Mouse (Mus musculus) MEL-GATA-1-ER (cell line): ENCODE data around the gene Gps2.
"Not testable (repeated sequence)": the region's sequence is repeated elsewhere in the genome, so short reads cannot be mapped to it uniquely, and the experiment has no call there.

Experiments used
- DNase-seq: peaks from one replicate; pipeline ENCODE4 v3.0.0-alpha.2; 2012; ENCODE audit warnings: low read depth; ENCODE audit errors: extremely low read depth

The Gps2 gene

DNA sequence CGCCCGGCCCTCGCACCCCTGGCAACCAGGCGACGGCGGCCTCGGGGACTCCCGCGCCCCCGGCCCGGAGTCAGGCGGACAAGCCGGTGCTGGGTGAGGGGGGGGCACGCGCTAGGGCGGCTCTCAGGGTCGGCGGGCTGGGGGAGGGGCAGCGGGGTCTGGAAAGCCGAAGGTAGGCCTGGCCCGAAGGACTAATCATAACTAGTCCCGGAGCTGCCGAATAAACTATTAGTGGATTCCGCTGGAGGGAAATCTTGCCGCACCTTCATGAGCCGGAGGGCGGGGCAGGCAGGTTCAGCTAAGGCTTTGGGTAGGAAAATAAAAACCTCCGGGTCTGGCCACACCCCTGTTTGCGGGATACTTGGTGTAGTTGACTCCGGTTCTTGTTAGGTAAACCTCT is 22.5 kb downstream of the Gps2 start:
- DNase-seq = no peak

DNA sequence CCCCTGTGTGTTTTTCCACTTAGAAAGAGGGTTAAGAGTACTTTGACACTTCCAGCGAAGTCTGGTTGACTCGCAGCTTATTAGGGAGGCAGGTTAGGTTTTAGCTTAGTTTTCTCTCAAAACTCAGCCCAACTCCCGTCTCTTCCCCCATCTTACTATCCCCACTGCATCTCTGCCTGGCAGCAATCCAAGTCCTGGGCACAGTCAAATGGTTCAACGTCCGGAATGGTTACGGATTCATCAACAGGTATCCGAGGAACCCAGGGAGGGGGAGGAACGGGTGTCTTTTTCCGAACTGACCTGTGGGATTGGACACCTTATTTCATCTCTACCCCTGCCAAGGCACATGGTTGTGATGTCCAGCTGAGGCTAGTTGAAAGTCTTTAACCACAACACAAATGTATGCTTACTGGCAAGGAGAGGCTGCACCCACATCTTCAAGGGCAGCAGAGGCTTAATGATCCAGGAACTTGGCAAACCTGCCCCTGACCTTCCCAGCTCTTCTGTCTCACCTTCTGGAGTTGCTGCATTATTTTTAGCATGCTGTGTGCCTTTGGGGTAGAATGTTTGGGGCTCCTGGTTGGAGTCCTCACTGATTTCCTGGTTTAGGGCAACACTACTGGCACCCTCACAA is 23.1 kb downstream of the Gps2 start:
- no peak for DNase-seq

DNA sequence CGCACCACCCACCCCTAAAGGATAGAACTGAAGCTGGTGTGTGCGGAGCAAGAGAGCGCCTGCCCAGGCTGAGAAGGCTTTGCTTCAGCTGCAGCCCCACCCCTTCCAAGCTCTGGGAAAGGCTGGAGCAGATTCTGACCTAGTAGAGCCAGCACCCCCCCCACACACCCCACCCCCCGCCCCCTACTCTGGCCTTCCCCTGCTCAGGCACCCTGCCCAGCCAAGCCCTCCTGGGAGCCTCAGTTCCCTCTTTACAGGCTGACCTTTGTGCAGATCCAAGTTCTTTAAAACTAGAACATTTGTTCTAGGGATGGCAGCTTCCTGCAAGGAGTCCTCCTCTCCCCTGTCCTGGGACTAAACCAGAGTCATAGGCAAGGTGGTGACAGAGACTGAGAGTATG is 23.7 kb downstream of the Gps2 start:
- no peak for DNase-seq

DNA sequence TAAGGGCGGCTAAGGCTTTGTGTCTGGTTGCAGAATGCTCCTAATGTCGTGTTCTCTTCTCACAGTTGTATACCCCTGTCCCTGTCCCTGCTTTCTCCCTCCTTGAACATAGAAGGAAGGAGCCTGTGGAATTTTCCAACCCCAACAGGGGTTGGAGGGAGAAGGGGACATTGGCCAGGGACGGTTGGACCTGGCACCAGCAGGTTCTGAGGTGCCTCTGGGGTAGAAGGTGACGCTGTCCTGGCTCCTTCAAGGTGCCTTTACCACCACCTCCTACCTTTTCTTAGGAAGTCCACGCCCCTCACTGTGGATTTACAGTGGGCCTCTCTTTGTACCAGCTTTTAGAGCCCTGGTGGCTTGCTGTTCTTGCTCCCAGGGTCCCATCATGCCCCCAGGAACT is 24.1 kb downstream of the Gps2 start:
- DNase-seq = no peak

DNA sequence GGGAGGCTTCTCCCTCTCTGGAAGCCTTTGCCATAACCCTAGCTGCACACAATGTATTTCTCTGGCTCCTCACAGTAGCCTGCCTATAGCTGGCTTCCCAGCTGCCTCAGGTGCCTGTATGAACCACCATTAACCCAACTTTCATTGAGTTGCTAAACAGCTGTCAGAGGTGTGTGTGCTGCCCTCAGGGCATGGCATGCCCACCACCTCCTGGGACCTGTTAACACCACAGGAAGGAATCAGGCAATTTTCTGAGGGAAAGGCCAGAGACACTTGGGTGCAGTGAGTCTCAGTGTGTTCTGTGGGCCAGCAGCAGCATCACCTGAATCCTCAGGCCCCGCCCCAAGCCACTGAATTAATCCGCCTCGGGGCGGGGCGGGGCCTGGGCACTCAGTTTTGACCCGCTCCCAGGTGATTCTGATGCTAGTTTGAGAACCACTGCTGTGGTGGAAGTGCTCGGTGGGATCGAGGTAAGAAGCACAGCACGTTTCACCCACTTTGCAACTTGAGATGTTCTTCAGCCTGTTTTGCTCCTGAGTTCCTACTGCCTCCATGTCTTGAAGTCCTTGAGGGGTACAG is 24.8 kb downstream of the Gps2 start:
- no peak for DNase-seq

DNA sequence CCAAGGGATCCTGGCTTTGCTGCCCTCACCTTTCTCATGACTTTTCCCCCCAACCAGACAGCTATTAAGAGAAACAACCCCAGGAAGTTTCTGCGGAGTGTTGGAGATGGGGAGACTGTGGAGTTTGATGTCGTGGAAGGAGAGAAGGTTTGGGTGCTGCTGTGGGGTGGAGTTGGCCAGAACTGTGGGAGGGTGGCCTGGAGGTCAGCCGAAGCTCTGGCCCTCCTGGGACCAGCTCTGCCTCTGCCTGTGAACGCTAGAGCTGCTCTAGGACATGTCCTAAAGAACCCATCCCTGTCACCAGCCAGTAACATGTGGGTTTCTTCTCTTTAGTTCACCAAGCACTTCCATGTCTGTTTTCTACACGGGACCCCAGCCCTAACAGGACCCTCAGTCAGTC is 25.5 kb downstream of the Gps2 start:
- no peak for DNase-seq

DNA sequence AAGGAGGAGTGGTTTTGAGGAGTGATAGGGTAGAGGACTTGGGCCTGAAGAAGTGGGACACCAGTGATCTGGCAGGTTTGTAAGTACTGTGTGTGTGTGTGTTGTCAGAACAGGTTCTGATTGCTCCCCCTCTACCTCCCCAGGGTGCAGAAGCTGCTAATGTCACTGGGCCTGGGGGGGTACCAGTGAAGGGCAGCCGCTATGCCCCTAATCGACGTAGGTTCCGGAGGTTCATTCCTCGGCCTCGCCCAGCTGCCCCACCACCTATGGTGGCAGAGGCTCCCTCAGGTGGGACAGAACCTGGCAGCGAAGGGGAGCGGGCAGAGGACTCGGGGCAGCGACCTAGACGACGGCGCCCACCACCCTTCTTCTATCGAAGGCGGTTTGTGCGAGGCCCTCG is 26.0 kb downstream of the Gps2 start:
- DNase-seq = no peak

DNA sequence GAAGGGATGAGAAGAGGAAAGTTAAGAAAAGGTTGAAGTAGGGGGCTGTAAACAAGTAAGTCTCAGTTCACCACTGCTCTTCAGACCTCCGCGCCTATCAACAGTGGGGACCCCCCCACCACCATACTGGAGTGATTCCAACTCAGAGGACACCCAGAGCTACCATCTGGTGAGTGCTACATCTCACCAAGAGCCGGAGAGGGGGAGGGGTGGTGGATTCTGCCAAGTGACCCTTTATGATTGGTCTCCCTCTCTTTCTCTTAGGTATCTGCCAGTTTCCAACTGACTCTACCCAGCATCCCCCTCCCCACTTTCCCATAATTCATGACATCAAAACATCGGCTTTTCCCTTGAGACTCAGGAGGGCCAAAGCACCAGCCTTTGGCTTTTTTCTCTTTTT is 27.3 kb downstream of the Gps2 start:
- no peak for DNase-seq

DNA sequence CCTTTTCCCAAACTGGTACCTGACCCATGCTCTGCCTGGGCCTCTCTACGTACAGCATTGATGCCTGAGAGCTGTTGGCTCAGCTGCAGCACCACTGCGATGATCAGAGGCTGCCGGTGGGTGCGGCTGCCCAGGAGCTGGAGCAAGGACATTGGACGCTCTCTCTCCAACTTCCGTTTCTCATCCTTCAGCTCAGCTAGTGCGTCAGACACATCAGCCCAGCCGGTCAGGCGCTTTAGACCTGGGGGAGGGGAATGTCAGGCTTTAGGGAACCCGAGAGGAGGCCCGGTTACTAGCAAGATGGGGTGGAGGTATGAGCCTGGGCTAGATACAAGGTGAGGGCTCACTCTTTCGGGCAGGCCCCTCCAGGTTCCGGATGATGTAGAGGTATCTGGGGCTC is 31.5 kb downstream of the Gps2 start:
- no peak for DNase-seq

DNA sequence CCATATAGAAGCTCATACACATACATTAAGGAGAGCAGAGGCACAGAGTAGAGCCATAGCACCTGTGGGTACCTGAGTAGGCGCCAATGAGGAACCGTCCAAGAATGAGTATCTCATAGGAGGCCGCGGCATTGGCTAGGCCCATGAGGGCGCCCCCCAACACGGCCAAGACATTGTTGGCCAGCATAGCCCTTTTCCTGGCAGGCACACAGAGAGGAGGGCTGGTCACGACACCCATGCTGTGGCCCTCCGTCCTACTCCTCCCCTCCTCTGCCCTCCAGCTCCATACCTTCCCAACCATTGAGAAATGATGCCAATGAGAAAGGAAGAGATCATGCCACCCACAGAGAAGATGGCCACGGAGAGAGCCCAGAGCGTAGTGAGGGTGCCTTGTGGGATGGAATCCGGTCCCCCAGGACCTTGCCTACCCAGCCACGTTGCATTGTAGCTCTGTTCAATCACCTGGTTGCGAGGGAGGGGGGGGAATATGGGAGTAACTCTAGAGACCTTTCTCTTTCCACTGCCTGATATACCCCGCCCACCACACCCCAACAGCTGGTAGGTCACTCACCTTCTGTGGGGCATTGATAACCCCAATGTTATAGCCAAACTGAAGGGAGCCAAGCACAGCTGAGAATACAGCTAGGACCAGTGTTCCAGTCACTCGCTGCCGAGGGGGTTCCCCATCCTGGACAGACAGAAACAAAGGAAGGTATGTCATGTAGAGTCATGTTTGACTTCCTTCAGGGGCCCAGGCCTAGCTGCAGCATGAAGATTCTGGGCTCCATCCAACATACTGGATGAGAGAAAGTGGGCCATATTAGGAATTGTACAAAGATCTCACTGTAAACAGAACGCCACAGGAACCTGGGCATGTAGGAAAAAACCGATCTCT is 32.6 kb downstream of the Gps2 start:
- DNase-seq = no peak

DNA sequence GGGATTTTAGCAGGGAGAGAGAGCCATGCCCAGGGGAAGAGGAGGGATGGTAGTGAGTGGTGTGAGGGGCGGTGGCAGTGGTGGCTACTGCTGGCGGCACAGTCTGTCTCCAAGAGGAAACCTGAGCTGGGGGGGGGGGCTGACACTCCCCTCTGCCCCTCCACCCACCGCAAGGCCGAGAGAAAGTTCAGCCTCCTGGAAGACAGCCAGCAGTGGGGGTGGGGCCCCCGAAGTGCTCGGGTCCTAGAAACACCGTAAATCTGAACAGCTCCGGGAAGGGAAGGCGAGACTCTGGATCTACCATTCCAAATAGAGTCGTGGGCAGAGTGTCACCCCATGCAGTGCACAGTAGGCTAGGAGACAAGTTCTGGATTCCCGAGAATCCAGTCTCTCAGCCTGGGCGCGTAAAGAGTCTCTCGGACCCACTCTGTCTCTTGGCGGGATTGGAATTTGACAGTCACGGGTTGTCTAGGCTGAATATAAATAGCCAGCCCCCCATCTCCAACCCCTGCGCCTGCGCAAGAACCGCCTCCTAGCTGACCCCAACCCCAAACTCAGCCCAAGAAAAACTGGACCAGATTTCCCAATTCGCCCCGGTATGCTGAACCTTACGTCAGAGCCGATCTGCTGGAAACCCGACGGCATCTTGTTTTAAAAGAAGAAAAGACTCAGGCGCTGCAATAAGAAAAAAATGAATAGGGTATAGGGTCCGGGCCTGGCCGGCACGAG is 33.8 kb downstream of the Gps2 start:
- DNase-seq = no peak

DNA sequence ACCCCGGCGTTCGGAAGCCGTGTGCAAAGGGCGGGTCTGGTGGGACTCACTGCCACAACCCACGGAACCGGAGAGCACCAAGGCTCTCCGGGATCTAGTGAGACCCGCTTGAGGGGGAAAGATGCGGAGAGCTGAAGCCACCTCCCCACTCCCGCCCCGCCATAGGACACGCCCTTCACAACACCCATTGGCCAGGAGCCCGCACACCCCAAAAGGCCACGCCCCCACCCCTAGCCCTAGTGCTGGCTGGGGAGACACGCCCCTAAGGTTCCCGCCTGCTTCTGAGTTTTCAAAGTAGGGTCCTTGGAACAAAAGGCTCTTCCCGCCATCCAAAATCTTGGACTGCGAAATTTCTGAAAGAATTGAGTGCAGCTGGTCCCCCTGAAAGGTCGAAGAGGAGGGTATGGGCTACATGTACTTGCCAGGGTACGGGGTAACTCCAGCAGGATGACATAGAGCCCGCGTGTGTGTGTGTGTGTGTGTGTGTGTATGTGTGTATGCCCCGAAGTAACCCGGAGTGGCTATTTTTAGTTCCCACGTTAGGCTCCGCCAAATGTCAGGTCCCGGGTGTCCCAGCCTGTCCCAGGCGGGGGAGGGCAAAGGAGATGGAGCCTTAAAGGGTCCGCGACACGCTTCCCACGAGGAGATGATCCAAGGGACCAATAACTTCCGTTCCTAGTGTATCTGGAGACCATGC is 34.5 kb downstream of the Gps2 start, which contains the start of gene Slc2a4:
Gene Slc2a4 (minus strand): TSS at position 123 of the 697 bp plus-strand sequence.
- DNase-seq = peak; percentile 66

DNA sequence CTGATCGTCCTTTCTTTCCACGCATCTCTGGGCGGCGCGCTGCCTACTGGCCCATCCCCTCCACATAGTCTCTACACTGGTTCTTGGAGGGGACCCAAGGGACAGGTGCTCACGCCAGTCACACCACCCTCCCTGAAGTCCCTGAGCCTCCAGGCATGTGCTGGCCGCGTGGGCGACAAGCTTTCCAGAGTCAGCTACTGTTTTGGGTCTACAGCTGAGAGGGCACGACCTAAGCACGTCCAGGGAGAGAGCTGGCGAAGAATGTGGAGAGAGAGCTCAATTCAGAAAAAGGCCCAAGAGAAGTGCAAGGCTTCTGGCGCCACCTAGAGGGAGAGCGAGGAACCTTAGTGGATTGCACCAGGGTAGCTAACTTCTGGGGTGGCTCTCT is 35.1 kb downstream of the Gps2 start:
- peak; percentile 77 for DNase-seq

DNA sequence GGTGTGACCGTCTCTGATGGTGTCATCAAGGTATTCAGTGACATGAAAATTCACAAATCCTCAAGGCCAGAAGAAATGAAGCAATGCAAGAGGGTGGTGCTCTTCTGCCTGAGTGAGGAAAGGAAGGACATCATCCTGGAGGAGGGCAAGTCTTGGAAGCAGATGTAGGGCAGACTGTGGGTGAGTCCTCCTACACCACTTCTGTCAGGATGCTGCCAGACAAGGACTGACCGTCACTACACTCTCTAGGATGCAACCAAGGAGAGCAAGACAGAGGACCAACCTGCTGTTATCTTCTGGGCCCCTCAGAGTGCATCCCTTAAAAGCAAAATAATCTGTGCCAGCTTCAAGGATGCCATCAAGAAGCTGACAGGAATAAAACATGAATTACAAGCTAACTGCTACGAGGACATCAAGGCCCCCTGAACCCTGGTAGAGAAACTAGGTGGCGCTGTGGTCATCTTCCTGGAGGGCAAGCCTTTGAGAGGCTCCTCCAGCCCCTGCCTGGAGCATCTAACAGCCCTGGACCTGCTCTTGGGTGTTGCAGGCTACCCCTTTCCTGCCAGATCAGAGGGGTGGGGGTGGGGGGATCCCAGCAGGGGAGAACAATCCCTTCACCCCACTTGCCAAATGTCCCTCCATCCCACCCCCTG is 37.2 kb downstream of the Gps2 start:
- DNase-seq = no peak

DNA sequence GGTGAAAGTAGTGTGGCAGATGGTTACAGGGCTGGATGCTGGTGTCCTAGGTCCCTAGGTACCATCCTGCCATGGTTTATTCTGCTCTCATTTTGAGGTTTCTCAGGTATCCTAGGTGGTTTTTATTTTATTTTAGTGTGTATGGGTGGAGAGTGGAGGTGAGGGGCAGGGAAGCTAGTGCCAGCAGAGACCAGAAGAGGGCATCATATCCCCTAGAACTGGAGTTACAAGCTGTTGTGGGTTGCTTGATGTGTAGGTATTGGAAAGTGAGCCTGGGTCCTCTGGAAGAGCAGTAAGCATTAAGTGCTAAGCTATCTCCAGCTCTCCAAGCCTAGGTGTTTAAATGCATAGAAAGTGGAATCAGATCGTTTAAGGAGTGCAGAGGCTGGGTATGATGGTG is 38.6 kb downstream of the Gps2 start:
- DNase-seq = no peak

DNA sequence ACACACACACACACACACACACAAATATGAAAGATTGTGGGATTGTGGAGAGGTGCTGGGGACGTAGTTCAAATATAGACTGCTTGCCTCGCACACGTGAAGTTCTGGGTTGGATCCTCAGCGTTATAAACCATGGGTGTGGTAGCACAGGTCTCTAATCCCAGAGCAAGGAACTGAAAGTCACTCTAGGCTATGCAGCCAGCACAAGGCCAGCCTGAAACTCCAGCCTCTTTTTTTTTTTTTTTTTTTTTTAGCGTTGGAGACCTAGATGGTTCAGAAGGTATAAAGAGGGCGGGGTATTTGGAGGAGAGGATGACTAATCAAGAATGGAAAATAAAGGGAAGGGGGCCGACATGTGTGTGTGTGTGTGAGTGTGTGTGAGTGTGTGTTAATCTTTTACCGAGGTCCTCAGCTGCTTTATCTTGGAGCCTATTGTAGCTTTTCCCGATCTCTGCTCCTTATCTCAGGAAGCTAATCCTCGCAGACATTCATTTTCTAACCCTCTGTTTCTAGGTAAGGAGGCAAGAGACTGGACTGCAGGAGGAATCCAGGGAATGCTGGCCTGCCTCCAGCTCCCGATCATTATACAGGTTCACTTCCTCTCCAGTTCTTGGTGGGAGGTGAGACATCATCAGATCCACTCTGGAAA is 39.7 kb downstream of the Gps2 start:
- no peak for DNase-seq

DNA sequence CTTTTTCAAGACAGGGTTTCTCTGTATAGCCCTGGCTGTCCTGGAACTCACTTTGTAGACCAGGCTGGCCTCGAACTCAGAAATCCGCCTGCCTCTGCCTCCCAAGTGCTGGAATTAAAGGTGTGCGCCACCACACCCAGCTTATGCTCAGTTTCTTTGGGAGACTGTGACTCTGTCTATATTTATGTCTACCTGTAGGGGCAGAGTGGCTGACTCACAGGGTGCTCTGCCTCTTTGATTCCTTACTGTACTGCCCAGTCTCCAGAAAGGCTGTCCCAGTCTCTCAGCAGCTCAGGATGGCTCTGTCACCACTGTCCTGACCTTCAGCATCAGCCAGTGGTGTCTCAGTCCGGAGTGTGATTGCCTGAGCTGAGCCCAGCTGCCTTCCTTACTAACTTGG is 41.9 kb downstream of the Gps2 start:
- DNase-seq = not testable (repeated sequence)

DNA sequence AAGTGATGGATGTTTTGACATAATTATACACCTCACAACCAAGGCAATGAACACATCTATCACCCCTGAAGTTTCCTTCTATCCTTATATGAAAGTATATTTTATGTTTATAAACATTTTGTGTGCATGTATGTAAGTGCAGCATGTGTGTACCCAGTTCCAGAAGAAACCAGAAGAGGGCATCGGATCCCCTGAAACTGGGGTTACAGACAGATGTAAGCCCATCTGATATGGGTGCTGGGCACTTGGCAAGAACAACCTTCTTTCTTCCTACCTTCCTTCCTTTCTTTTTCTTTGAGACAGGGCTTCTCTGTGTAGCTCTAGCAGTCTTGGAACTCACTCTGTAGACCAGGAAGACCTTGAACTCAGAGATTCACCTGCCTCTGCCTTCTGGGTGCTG is 42.5 kb downstream of the Gps2 start:
- no peak for DNase-seq

DNA sequence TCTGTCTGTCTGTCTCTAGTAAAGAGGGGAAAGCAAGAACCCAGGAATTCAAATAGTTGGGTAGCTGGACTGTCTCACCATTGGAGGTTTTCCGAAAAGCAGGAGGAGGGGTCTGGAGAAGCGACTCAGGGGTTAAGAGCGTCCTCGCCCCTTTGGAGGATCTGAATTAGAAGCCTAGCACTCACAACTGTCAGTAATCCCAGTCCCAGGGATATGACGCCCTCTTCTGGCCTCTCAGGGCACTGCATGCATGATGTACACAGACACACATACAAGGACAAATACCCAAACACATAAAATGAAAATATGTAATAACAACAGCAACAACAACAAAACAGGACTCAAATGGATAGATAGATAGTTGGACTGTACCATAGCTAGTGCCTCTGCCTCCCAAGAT is 46.9 kb downstream of the Gps2 start:
- no peak for DNase-seq

DNA sequence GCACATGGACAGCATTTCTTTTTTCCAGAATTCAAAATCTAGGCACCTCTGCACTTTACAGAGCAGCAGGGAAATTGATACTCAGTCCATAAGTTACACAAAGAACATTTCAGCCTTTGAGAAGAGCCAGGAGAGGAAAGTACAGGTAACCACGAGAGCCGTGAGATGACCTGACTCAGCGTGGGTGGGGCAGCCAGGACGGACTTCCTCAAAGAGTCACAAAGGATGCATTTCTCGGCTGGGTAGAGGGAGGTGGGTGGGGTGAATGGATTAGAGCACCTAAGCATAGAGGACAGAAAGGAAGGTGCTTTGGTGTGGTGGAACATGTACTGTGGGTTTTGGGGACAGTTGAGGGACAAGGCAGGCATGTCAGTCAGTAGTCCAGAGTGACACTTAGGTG is 48.2 kb downstream of the Gps2 start:
- no peak for DNase-seq
